Mouse (Mus musculus) midbrain, embryonic 15.5 days (tissue): ENCODE measurements around the gene Lamb3. TPM values are rescaled to one million over a fixed set of nuclear protein-coding genes. Genes with fewer than 3 reads are reported as not detected.
A peak's percentile ranks its signal among the peaks of the same experiment; 100 is the strongest.

Source experiments
- ATAC-seq: fragments of 200-750 bp; cut with Nextera tagmentation; replicated peaks from 2 replicates; pipeline ENCODE4 v1.8.0; 2017; ENCODE audit warnings: moderate TSS enrichment
- H3K27ac ChIP-seq: fragments of 300-500 bp; sonication (generic); 2 replicates; pipeline ENCODE4 v1.5.1; 2015; ENCODE audit warnings: mild to moderate bottlenecking, inconsistent platforms
- H3K27me3 ChIP-seq: fragments of 300-500 bp; sonication (generic); replicated peaks from 2 replicates; pipeline ENCODE4 v1.6.1; 2015; ENCODE audit warnings: inconsistent platforms
- H3K36me3 ChIP-seq: fragments of 300-500 bp; sonication (generic); replicated peaks from 2 replicates; pipeline ENCODE4 v1.6.1; 2015; ENCODE audit warnings: inconsistent platforms
- H3K4me1 ChIP-seq: fragments of 300-500 bp; sonication (generic); 2 replicates; pipeline ENCODE4 v1.6.1; 2015; ENCODE audit warnings: inconsistent platforms
- H3K4me2 ChIP-seq: fragments of 300-500 bp; sonication (generic); 2 replicates; pipeline ENCODE4 v1.6.1; 2015; ENCODE audit warnings: inconsistent platforms, mild to moderate bottlenecking, moderate library complexity
- H3K4me3 ChIP-seq: fragments of 300-500 bp; sonication (generic); 2 replicates; pipeline ENCODE4 v1.5.1; 2015; ENCODE audit warnings: mild to moderate bottlenecking, inconsistent platforms
- H3K9ac ChIP-seq: fragments of 300-500 bp; sonication (generic); 2 replicates; pipeline ENCODE4 v1.6.1; 2015; ENCODE audit warnings: mild to moderate bottlenecking, inconsistent platforms
- H3K9me3 ChIP-seq: fragments of 300-500 bp; sonication (generic); 2 replicates; pipeline ENCODE4 v1.6.1; 2016; ENCODE audit warnings: inconsistent platforms
- WGBS: fragments of 180-500 bp; shearing (Covaris S2); methylation state at CpG from one replicate; pipeline ENCODE4 v1.1.7; 2015; ENCODE audit warnings: mixed read lengths; 5-methylcytosine and 5-hydroxymethylcytosine counted together
- polyA plus RNA-seq: library from polyadenylated mRNA; unstranded; fragments of >200 nt; fragmentation: Nextera tagmentation; extraction: Ambion mirVana; gene quantifications from 2 replicates; pipeline ENCODE4 v1.2.1, GENCODE M21; 2015

The Lamb3 gene
- polyA plus RNA-seq: 0.54 and 1.1 TPM in 2 replicates

- no peak within 1 kb of the TSS for H3K9ac ChIP-seq
- no peak within 1 kb of the TSS for H3K4me3 ChIP-seq
- no peak for ATAC-seq
- 95% methylated on average over 3 of the region's 3 CpGs for WGBS
- H3K4me2 ChIP-seq: no peak within 1 kb of the TSS
- H3K4me1 ChIP-seq: no peaks in the 10 kb centered on the region
- no peaks in the 10 kb centered on the region for H3K9me3 ChIP-seq
- no peaks in the 10 kb centered on the region for H3K27me3 ChIP-seq
- H3K27ac ChIP-seq: no peak within 1 kb of the TSS
- no peaks in the 10 kb centered on the region for H3K36me3 ChIP-seq
These were observed at the start of gene Lamb3 for GRCm38 (mm10) chr1:193207503-193207902. Gene Lamb3 (plus strand): TSS chr1:193207699.

- no peak overlapping the region for H3K9ac ChIP-seq
- no peak overlapping the region for H3K27ac ChIP-seq
- ATAC-seq: no peak
- H3K4me1 ChIP-seq: no peaks in the 10 kb centered on the region
- 74% methylated on average over 3 of the region's 3 CpGs for WGBS
- H3K9me3 ChIP-seq: no peaks in the 10 kb centered on the region
- H3K36me3 ChIP-seq: no peaks in the 10 kb centered on the region
- H3K4me3 ChIP-seq: no peak overlapping the region
- no peak overlapping the region for H3K4me2 ChIP-seq
- H3K27me3 ChIP-seq: peaks cover 8% of the 10 kb centered on the region
These were observed 48.3 kb upstream of the Lamb3 start for GRCm38 (mm10) chr1:193159163-193159562.

DNA sequence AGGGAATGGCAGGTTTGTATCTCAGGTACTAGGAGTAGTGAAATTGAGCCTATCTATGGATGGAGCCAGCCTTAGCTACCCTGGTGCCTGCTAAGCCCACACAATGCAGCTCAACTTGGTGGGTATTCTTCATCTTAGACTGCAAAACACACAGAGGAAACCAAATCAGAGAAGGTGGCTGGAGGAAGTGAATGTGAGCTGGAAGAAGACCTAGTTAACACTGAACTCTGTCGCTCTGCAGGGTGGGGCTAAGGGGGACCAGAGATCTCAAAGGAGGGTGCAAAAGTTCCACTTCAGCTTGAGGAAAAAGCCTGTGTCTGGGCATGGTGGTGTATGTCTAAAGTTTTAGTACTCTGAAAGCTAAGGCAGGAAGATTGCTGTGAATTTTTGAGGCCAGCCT, 47.9 kb upstream of the Lamb3 start:
- ATAC-seq: no peak
- no peak overlapping the region for H3K4me3 ChIP-seq
- no peaks in the 10 kb centered on the region for H3K36me3 ChIP-seq
- H3K4me1 ChIP-seq: no peaks in the 10 kb centered on the region
- WGBS: 66% methylated on average over 1 of the region's 1 CpGs
- H3K9me3 ChIP-seq: no peaks in the 10 kb centered on the region
- H3K27me3 ChIP-seq: peaks cover 4% of the 10 kb centered on the region
- H3K27ac ChIP-seq: no peak overlapping the region
- H3K4me2 ChIP-seq: no peak overlapping the region
- H3K9ac ChIP-seq: no peak overlapping the region

- no peaks in the 10 kb centered on the region; the same call in 1 of the 2 replicates for H3K27me3 ChIP-seq
- H3K9ac ChIP-seq: no peak overlapping the region
- WGBS: 18% methylated on average over 18 of the region's 18 CpGs
- no peaks in the 10 kb centered on the region for H3K4me1 ChIP-seq
- H3K4me3 ChIP-seq: no peak overlapping the region
- no peaks in the 10 kb centered on the region for H3K36me3 ChIP-seq
- H3K4me2 ChIP-seq: peak overlapping the region; percentile 19; the same call in 1 of the 2 replicates
- H3K27ac ChIP-seq: no peak overlapping the region
- H3K9me3 ChIP-seq: no peaks in the 10 kb centered on the region
- no peak for ATAC-seq
These were observed 47.0 kb upstream of the Lamb3 start for GRCm38 (mm10) chr1:193160317-193161032.

- Histone ChIP-seq H3K27me3 (no peaks in the 10 kb centered on the region; the same call in 1 of the 2 replicates), H3K27ac (no peak within 1 kb of the TSS), H3K4me2 (no peak within 1 kb of the TSS), H3K9ac (no peak within 1 kb of the TSS), H3K4me3 (no peak within 1 kb of the TSS), H3K4me1 (peaks cover 10% of the 10 kb centered on the region), H3K9me3 (no peaks in the 10 kb centered on the region), H3K36me3 (no peaks in the 10 kb centered on the region)
- WGBS: 89% methylated on average over 3 of the region's 3 CpGs
- no peak for ATAC-seq
These were observed 39.8 kb upstream of the Lamb3 start, which contains the start of gene A130010J15Rik for GRCm38 (mm10) chr1:193167746-193168145. Gene A130010J15Rik (plus strand): TSS chr1:193168046.

DNA sequence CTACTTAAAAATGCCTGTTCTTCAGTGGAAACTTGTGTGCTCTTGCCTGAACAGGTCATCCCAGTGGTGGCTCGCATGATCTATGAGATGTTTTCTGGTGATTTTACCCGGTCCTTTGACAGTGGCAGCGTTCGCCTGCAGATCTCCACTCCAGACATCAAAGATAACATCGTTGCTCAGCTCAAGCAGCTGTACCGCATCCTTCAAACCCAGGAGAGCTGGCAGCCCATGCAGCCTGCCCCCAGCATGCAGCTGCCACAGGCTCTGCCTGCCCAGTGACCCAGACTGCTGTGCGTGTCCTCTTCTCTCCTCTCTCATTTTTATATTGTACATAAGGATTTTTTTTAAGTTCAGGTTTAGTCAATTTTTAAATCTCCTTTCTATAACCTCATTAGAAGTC, 38.3 kb upstream of the Lamb3 start:
- Histone ChIP-seq H3K4me2 (no peak overlapping the region), H3K4me3 (no peak overlapping the region), H3K27ac (no peak overlapping the region), H3K4me1 (peaks cover 15% of the 10 kb centered on the region), H3K9ac (no peak overlapping the region), H3K9me3 (no peaks in the 10 kb centered on the region), H3K36me3 (no peaks in the 10 kb centered on the region), H3K27me3 (no peaks in the 10 kb centered on the region)
- WGBS: 89% methylated on average over 7 of the region's 7 CpGs
- no peak for ATAC-seq

DNA sequence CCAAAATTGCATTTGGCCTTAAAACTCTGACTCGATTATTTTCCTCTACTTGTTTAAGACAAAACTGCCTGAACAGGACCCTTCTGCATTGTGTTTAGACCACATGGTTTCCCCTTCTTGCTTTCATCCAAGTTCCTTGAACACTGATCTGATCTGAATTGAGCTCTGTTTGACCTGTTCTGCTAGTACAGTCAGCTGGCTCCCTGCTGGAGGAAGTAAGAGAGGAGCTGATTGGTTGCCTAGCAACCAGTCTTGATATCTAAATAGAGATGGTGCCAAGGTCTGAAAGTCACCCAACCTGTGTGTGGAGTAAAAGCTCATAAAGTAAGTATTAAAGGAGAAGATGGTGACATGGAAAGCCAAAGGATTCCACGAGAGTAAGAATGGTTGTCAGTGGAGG, 37.6 kb upstream of the Lamb3 start:
- no peak for ATAC-seq
- Histone ChIP-seq H3K9ac (no peak overlapping the region), H3K4me2 (no peak overlapping the region), H3K27ac (no peak overlapping the region), H3K4me1 (peaks cover 21% of the 10 kb centered on the region), H3K36me3 (no peaks in the 10 kb centered on the region), H3K4me3 (no peak overlapping the region), H3K9me3 (no peaks in the 10 kb centered on the region), H3K27me3 (no peaks in the 10 kb centered on the region)
- 82% methylated on average over 2 of the region's 2 CpGs for WGBS

- H3K4me1 ChIP-seq: peaks cover 29% of the 10 kb centered on the region
- no peaks in the 10 kb centered on the region for H3K36me3 ChIP-seq
- no peaks in the 10 kb centered on the region for H3K9me3 ChIP-seq
- under 1% methylated on average over 48 of the region's 48 CpGs for WGBS
- peak overlapping the region; percentile 62 for H3K4me3 ChIP-seq
- peak overlapping the region; percentile 64 for H3K4me2 ChIP-seq
- H3K27ac ChIP-seq: peak overlapping the region; percentile 83
- ATAC-seq: peak; percentile 99
- no peaks in the 10 kb centered on the region for H3K27me3 ChIP-seq
- H3K9ac ChIP-seq: peak overlapping the region; percentile 73
These were observed 34.3 kb upstream of the Lamb3 start for GRCm38 (mm10) chr1:193172991-193173809.

DNA sequence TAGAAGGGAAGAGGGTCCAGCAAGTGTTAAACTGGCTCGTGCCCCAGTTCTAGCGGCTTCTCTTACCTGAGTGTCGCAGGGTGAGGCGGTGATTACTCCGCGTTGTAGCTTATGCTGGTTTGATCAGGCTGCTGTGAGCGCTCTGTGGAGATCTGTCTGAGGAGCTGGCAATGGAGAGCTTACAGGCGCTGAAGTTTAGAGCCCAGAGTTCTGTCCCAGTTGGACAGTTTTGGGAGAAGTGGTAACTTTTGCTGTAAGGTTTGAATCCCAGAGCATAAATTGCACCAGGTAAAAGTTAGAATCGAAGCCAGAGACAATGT, 33.7 kb upstream of the Lamb3 start:
- Histone ChIP-seq H3K36me3 (no peaks in the 10 kb centered on the region), H3K4me1 (peaks cover 29% of the 10 kb centered on the region), H3K9me3 (no peaks in the 10 kb centered on the region), H3K4me2 (peak overlapping the region; percentile 64), H3K9ac (peak overlapping the region; percentile 63), H3K27ac (peak overlapping the region; percentile 83), H3K4me3 (peak overlapping the region; percentile 62), H3K27me3 (no peaks in the 10 kb centered on the region)
- WGBS: 21% methylated on average over 9 of the region's 9 CpGs
- ATAC-seq: no peak

- Histone ChIP-seq H3K4me1 (peaks cover 28% of the 10 kb centered on the region), H3K4me3 (peak overlapping the region; percentile 62), H3K27me3 (no peaks in the 10 kb centered on the region), H3K9ac (peak overlapping the region; percentile 63; the same call in 1 of the 2 replicates), H3K36me3 (no peaks in the 10 kb centered on the region), H3K9me3 (no peaks in the 10 kb centered on the region), H3K27ac (no peak overlapping the region), H3K4me2 (peak overlapping the region; percentile 64)
- WGBS: 92% methylated on average over 13 of the region's 13 CpGs
- ATAC-seq: no peak
These were observed 33.3 kb upstream of the Lamb3 start for GRCm38 (mm10) chr1:193174143-193174733.

- H3K36me3 ChIP-seq: no peaks in the 10 kb centered on the region
- H3K9ac ChIP-seq: no peak overlapping the region
- H3K4me3 ChIP-seq: no peak overlapping the region
- H3K9me3 ChIP-seq: no peaks in the 10 kb centered on the region
- no peaks in the 10 kb centered on the region for H3K27me3 ChIP-seq
- no peak for ATAC-seq
- H3K4me1 ChIP-seq: no peaks in the 10 kb centered on the region
- H3K4me2 ChIP-seq: no peak overlapping the region
- no peak overlapping the region for H3K27ac ChIP-seq
- WGBS: 95% methylated on average over 3 of the region's 3 CpGs
These were observed 26.4 kb upstream of the Lamb3 start for GRCm38 (mm10) chr1:193181104-193181503.

- Histone ChIP-seq H3K4me2 (no peak overlapping the region), H3K36me3 (no peaks in the 10 kb centered on the region), H3K9ac (no peak overlapping the region), H3K4me1 (peaks cover 8% of the 10 kb centered on the region; the same call in 1 of the 2 replicates), H3K9me3 (no peaks in the 10 kb centered on the region), H3K4me3 (no peak overlapping the region), H3K27ac (no peak overlapping the region), H3K27me3 (no peaks in the 10 kb centered on the region)
- ATAC-seq: no peak
- 86% methylated on average over 6 of the region's 6 CpGs for WGBS
These were observed 19.2 kb upstream of the Lamb3 start for GRCm38 (mm10) chr1:193188257-193188656.
